ENCODE assay signal across 27 mouse cellular contexts in genomic region chr16:20456106-20456505, GRCm38 (mm10). TPM values are rescaled to one million over a fixed set of nuclear protein-coding genes. Genes with fewer than 3 reads are reported as not detected.
A peak's percentile ranks its signal among the peaks of the same experiment; 100 is the strongest.
DNase-seq lines count a peak whose midpoint lies in the region; ATAC-seq and TF ChIP-seq lines count a peak whose summit lies in the region.
"Had no signal": no experiment of that assay in that cellular context is flagged by ENCODE, and none has a peak within 500 bp of the region (broad histone marks: within the 10 kb centered on the region; RNA-seq: fewer than 3 reads in every experiment).

No protein-coding gene starts in this region.

- no peak overlapping the region for H3K4me2 ChIP-seq in kidney, postnatal 0 days (ENCODE audit: low read length)
- no peak overlapping the region for H3K4me2 ChIP-seq in midbrain, embryonic 13.5 days (replicated peaks)
- H3K4me2 ChIP-seq: embryonic facial prominence, embryonic 13.5 days; forebrain, embryonic 12.5 days; forebrain, embryonic 15.5 days; heart, embryonic 12.5 days; heart, embryonic 15.5 days; hindbrain, embryonic 15.5 days had no signal

- H3K4me3 ChIP-seq in kidney, postnatal 0 days (replicated peaks; ENCODE audit: low read depth, low read length), result no peak overlapping the region
- H3K4me3 ChIP-seq in midbrain, embryonic 13.5 days (replicated peaks), result no peak overlapping the region
- H3K4me3 ChIP-seq: embryonic facial prominence, embryonic 10.5 days; embryonic facial prominence, embryonic 13.5 days; erythroblast, embryonic 14.5 days; forebrain, embryonic 12.5 days; forebrain, embryonic 15.5 days; heart, embryonic 12.5 days; heart, embryonic 15.5 days; hindbrain, embryonic 10.5 days; hindbrain, embryonic 15.5 days had no signal

- no peak for ATAC-seq in kidney, postnatal 0 days (replicated peaks; ENCODE audit: low FRiP score, low read depth)
- ATAC-seq in midbrain, embryonic 13.5 days, result no peak
- ATAC-seq: CD4-positive, CD25-positive, alpha-beta regulatory T cell, adult 4 months; forebrain, embryonic 15.5 days had no signal

- no peaks in the 10 kb centered on the region for H3K36me3 ChIP-seq in kidney, postnatal 0 days (ENCODE audit: insufficient read depth, low read length)
- no peaks in the 10 kb centered on the region for H3K36me3 ChIP-seq in midbrain, embryonic 13.5 days
- H3K36me3 ChIP-seq: embryonic facial prominence, embryonic 10.5 days; embryonic facial prominence, embryonic 13.5 days; forebrain, embryonic 12.5 days; forebrain, embryonic 15.5 days; heart, embryonic 12.5 days; heart, embryonic 15.5 days; hindbrain, embryonic 10.5 days; hindbrain, embryonic 15.5 days had no signal

- H3K9me3 ChIP-seq in kidney, postnatal 0 days (replicated peaks; ENCODE audit: low read length), result no peaks in the 10 kb centered on the region
- H3K9me3 ChIP-seq in midbrain, embryonic 13.5 days, result no peaks in the 10 kb centered on the region
- H3K9me3 ChIP-seq: embryonic facial prominence, embryonic 10.5 days; embryonic facial prominence, embryonic 13.5 days; forebrain, embryonic 12.5 days; forebrain, embryonic 15.5 days; heart, embryonic 12.5 days; heart, embryonic 15.5 days; hindbrain, embryonic 10.5 days; hindbrain, embryonic 15.5 days had no signal

- TF ChIP-seq CTCF in kidney, postnatal 0 days (IDR thresholded peaks at IDR 0.05; ENCODE audit: low read depth), result no peak

- H3K27me3 ChIP-seq in kidney, postnatal 0 days (ENCODE audit: insufficient read depth, low read length), result no peaks in the 10 kb centered on the region
- H3K27me3 ChIP-seq in midbrain, embryonic 13.5 days, result no peaks in the 10 kb centered on the region
- H3K27me3 ChIP-seq: embryonic facial prominence, embryonic 13.5 days; forebrain, embryonic 12.5 days; forebrain, embryonic 15.5 days; heart, embryonic 12.5 days; heart, embryonic 15.5 days; hindbrain, embryonic 15.5 days had no signal

- peak; percentile 16 for DNase-seq in embryo, embryonic 10.5 days (ENCODE audit: low spot score)
- no peak for DNase-seq in embryo, embryonic 10 days (ENCODE audit: low spot score)
- peak; percentile 15 for DNase-seq in kidney, postnatal 0 days (ENCODE audit: low spot score)
- no peak for DNase-seq in kidney, adult 8-10 months
- DNase-seq in mesoderm, embryonic 11.5 days (ENCODE audit: low read depth, low spot score), result peak; percentile 45
- no peak for DNase-seq in thymus, adult 18-20 months
- DNase-seq: adrenal gland, adult 8-10 months; adrenal gland, postnatal 25 days; cerebellum, adult 11-12 months; cerebellum, adult 9-10 months; cerebellum, postnatal 14 days; embryo, embryonic 11 days; gastrocnemius, postnatal 25 days; heart, adult 18-20 months; heart, postnatal 10 days; heart, postnatal 36 days had no signal

- no peak overlapping the region for H3K9ac ChIP-seq in kidney, postnatal 0 days (ENCODE audit: low read depth, low read length)
- no peak overlapping the region for H3K9ac ChIP-seq in midbrain, embryonic 13.5 days (replicated peaks)
- H3K9ac ChIP-seq: embryonic facial prominence, embryonic 13.5 days; forebrain, embryonic 12.5 days; forebrain, embryonic 15.5 days; heart, embryonic 12.5 days; heart, embryonic 15.5 days; hindbrain, embryonic 15.5 days had no signal

- no peak overlapping the region for H3K27ac ChIP-seq in kidney, postnatal 0 days
- no peak overlapping the region for H3K27ac ChIP-seq in midbrain, embryonic 13.5 days
- H3K27ac ChIP-seq: embryonic facial prominence, embryonic 10.5 days; embryonic facial prominence, embryonic 13.5 days; forebrain, embryonic 12.5 days; forebrain, embryonic 15.5 days; heart, embryonic 15.5 days; hindbrain, embryonic 10.5 days; hindbrain, embryonic 15.5 days had no signal

- H3K4me1 ChIP-seq in kidney, postnatal 0 days (replicated peaks; ENCODE audit: insufficient read depth, low read length), result no peaks in the 10 kb centered on the region
- H3K4me1 ChIP-seq in midbrain, embryonic 13.5 days (replicated peaks), result no peaks in the 10 kb centered on the region
- H3K4me1 ChIP-seq: embryonic facial prominence, embryonic 10.5 days; embryonic facial prominence, embryonic 13.5 days; forebrain, embryonic 12.5 days; forebrain, embryonic 15.5 days; heart, embryonic 12.5 days; heart, embryonic 15.5 days; hindbrain, embryonic 10.5 days; hindbrain, embryonic 15.5 days had no signal

- 0% methylated on average over 1 of the region's 1 CpGs for WGBS in kidney, postnatal 0 days
- WGBS in midbrain, embryonic 13.5 days, result 34% methylated on average over 1 of the region's 1 CpGs

RNA-seq across cellular contexts. Expression of gene Abcc5, which starts 29.9 kb away (rescaled TPM):
- polyA plus RNA-seq in kidney, postnatal 0 days (2015; fragmentation: Nextera tagmentation; extraction: Ambion mirVana), result 35.7 and 38.6 TPM in 2 replicates
- 141 and 150 TPM in 2 replicates for polyA plus RNA-seq in midbrain, embryonic 13.5 days (2015; fragmentation: Nextera tagmentation; extraction: Ambion mirVana)

RNA-seq across cellular contexts. Expression of gene Eif2b5, which starts 42.5 kb away (rescaled TPM):
- polyA plus RNA-seq in kidney, postnatal 0 days (2015; fragmentation: Nextera tagmentation; extraction: Ambion mirVana), result 76.0 and 85.1 TPM in 2 replicates
- 105 and 111 TPM in 2 replicates for polyA plus RNA-seq in midbrain, embryonic 13.5 days (2015; fragmentation: Nextera tagmentation; extraction: Ambion mirVana)

Comparison
In these comparisons a context has a peak if more than half of its experiments do, and no peak if none do; other contexts are left out.
1. DNase-seq: peak in embryo, embryonic 10.5 days (single experiment), kidney, postnatal 0 days (single experiment) and mesoderm, embryonic 11.5 days (single experiment); none in embryo, embryonic 10 days (single experiment), kidney, adult 8-10 months (0 of 2) and thymus, adult 18-20 months (0 of 2).